Mouse (Mus musculus) heart, adult 2 months (tissue): Measurements from ENCODE around the gene Gm42878.

Experiments used
- CTCF ChIP-seq: fragments of 200-600 bp; IDR thresholded peaks from 2 replicates; pipeline ENCODE4 v1.8.1; 2022; ENCODE audit warnings: antibody characterized with exemption, mild to moderate bottlenecking, moderate library complexity
- POLR2A ChIP-seq: fragments of 200-500 bp; IDR thresholded peaks from 2 replicates; pipeline ENCODE4 v1.6.1; 2011; ENCODE audit warnings: mild to moderate bottlenecking, low read depth, low read length, control low read depth; ENCODE audit not compliant: insufficient read depth

DNA sequence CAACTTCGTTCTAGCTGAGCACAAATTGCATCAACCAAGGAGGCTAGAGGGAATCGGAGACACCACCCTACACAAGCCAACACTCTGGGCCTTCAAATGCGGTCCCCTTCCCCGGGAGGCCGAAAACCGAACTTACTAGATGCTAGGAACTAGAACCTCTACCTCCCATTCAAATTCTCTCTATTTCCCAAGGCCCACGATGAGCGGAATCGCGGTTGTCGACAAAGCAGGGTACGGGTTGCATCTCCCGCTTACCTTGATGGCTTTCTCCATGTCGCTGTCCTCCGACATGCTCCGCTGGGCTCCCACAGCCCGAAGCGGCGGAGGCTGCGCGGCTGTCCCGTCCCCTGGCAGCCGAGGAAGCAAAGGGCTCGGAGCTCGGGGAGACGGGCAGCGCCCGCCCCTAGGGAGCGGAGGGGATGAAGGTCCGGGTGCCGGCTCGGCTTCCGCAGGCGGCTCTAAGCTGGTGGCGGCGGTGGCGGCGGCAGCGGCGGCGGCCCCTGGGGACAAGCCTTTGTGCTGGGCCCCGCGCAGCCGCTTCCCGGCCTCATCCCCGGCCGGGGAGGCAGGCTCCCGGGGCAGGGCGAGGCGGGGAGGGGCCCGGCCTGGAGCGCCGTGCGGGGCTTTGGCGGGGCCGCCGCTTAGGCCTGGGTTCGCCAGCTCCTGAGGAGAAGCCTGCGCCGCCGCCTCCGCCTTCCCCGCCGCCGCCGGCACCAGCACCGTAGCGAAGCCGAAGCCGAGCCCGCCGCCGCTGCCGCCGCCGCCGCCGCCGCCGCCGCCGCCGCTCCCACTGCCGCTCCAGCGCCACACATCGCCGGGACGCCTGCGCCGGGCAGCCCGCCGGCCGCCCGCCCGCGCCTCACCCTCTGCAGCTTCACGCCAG lies at the start of gene Gm42878, which contains the start of gene Adam1a:
- TF ChIP-seq POLR2A (no peak), CTCF (no peak)
